In genomic region chr2:11965374-11965773, GRCm38 (mm10) we compare ENCODE assay signal across 23 mouse cellular contexts.
A peak's percentile ranks its signal among the peaks of the same experiment; 100 is the strongest.
DNase-seq lines count a peak whose midpoint lies in the region; ATAC-seq and TF ChIP-seq lines count a peak whose summit lies in the region.
"Had no signal": no experiment of that assay in that cellular context is flagged by ENCODE, and none has a peak within 500 bp of the region (broad histone marks: within the 10 kb centered on the region; RNA-seq: fewer than 3 reads in every experiment).

No protein-coding gene starts in this region.

- no peak for TF ChIP-seq POLR2A in limb, embryonic 14.5 days (IDR thresholded peaks at IDR 0.05; ENCODE audit: borderline replicate concordance, extremely low read depth, insufficient read depth, insufficient read length)
- TF ChIP-seq POLR2A in kidney, adult 2 months (IDR thresholded peaks at IDR 0.05; ENCODE audit: low read depth, low read length): no peak

- no peak for ATAC-seq in limb, embryonic 14.5 days (ENCODE audit: low FRiP score, low read depth)
- no peak for ATAC-seq in CD4-positive, CD25-positive, alpha-beta regulatory T cell, adult 4 months
- ATAC-seq: forebrain, embryonic 13.5 days had no signal

- no peak overlapping the region for H3K27ac ChIP-seq in limb, embryonic 14.5 days (replicated peaks; ENCODE audit: low read depth, low read length)
- H3K27ac ChIP-seq in kidney, adult 2 months (ENCODE audit: insufficient read depth, low read depth, low read length): no peak overlapping the region
- H3K27ac ChIP-seq: embryonic facial prominence, embryonic 13.5 days; forebrain, embryonic 13.5 days; heart, embryonic 10.5 days; liver, embryonic 13.5 days; midbrain, embryonic 12.5 days; neural tube, embryonic 15.5 days had no signal

- no peaks in the 10 kb centered on the region for H3K4me1 ChIP-seq in limb, embryonic 14.5 days (ENCODE audit: control insufficient read depth, insufficient read depth, low read length)
- no peaks in the 10 kb centered on the region for H3K4me1 ChIP-seq in kidney, adult 2 months (ENCODE audit: control insufficient read depth, insufficient read depth, low read length)
- H3K4me1 ChIP-seq: embryonic facial prominence, embryonic 13.5 days; forebrain, embryonic 13.5 days; heart, embryonic 10.5 days; liver, embryonic 13.5 days; midbrain, embryonic 12.5 days; neural tube, embryonic 15.5 days had no signal

- no peak overlapping the region for H3K9ac ChIP-seq in limb, embryonic 14.5 days (ENCODE audit: low read depth, low read length, severe bottlenecking)
- H3K9ac ChIP-seq: embryonic facial prominence, embryonic 13.5 days; forebrain, embryonic 13.5 days; liver, embryonic 13.5 days; midbrain, embryonic 12.5 days; neural tube, embryonic 15.5 days had no signal

- no peak overlapping the region for H3K4me2 ChIP-seq in limb, embryonic 14.5 days (replicated peaks; ENCODE audit: low read depth, low read length, severe bottlenecking)
- H3K4me2 ChIP-seq: embryonic facial prominence, embryonic 13.5 days; forebrain, embryonic 13.5 days; liver, embryonic 13.5 days; midbrain, embryonic 12.5 days; neural tube, embryonic 15.5 days had no signal

- TF ChIP-seq CTCF in kidney, adult 2 months (conservative IDR thresholded peaks at IDR 0.05; ENCODE audit: insufficient read depth, insufficient read length, low read depth, low read length): no peak

- H3K36me3 ChIP-seq in limb, embryonic 14.5 days (ENCODE audit: control insufficient read depth, insufficient read depth, low read length): no peaks in the 10 kb centered on the region
- H3K36me3 ChIP-seq in kidney, adult 2 months (ENCODE audit: control insufficient read depth, insufficient read depth, low read length): no peaks in the 10 kb centered on the region
- H3K36me3 ChIP-seq: embryonic facial prominence, embryonic 13.5 days; heart, embryonic 10.5 days; liver, embryonic 13.5 days; midbrain, embryonic 12.5 days; neural tube, embryonic 15.5 days had no signal

- DNase-seq in NIH3T3 (ENCODE audit: low read depth): peak; percentile 8
- DNase-seq in embryo, embryonic 10.5 days (ENCODE audit: low spot score): peak; percentile 70
- DNase-seq in forelimb bud, embryonic 11.5 days (ENCODE audit: low read depth, low spot score): peak; percentile 73
- DNase-seq in limb, embryonic 14.5 days (ENCODE audit: low spot score): peak; percentile 35
- no peak for DNase-seq in frontal cortex, postnatal 10 days (ENCODE audit: low spot score in 2 of 2)
- no peak for DNase-seq in kidney, adult 2 months
- DNase-seq: adrenal gland, postnatal 25 days; cerebellum, adult 8-10 months; cerebellum, postnatal 36 days; heart, postnatal 4 days; kidney, adult 8-10 months; kidney, postnatal 25 days; left cerebral cortex, postnatal 4 days; liver, embryonic 13.5 days; lung, adult 2 months; lung, postnatal 14 days; thymus, adult 18-20 months had no signal

- H3K27me3 ChIP-seq in limb, embryonic 14.5 days (ENCODE audit: control insufficient read depth, insufficient read depth, low read length): no peaks in the 10 kb centered on the region
- H3K27me3 ChIP-seq in kidney, adult 2 months (replicated peaks; ENCODE audit: control insufficient read depth, insufficient read depth, low read length): no peaks in the 10 kb centered on the region
- H3K27me3 ChIP-seq: embryonic facial prominence, embryonic 13.5 days; forebrain, embryonic 13.5 days; liver, embryonic 13.5 days; midbrain, embryonic 12.5 days; neural tube, embryonic 15.5 days had no signal

- no peak overlapping the region for H3K4me3 ChIP-seq in limb, embryonic 14.5 days (replicated peaks; ENCODE audit: low read length)
- H3K4me3 ChIP-seq in kidney, adult 2 months (ENCODE audit: insufficient read depth, low read depth, low read length): no peak overlapping the region
- H3K4me3 ChIP-seq: embryonic facial prominence, embryonic 13.5 days; forebrain, embryonic 13.5 days; heart, embryonic 10.5 days; liver, embryonic 13.5 days; midbrain, embryonic 12.5 days; neural tube, embryonic 15.5 days had no signal

- no peaks in the 10 kb centered on the region for H3K9me3 ChIP-seq in limb, embryonic 14.5 days (ENCODE audit: control insufficient read depth, low read length)
- H3K9me3 ChIP-seq: embryonic facial prominence, embryonic 13.5 days; forebrain, embryonic 13.5 days; heart, embryonic 10.5 days; liver, embryonic 13.5 days; midbrain, embryonic 12.5 days; neural tube, embryonic 15.5 days had no signal

- WGBS in limb, embryonic 14.5 days: 13% methylated on average over 3 of the region's 3 CpGs
- 49% methylated on average over 3 of the region's 3 CpGs for WGBS in kidney, adult 2 months

Comparison
In these comparisons a context has a peak if more than half of its experiments do, and no peak if none do; other contexts are left out.
1. DNase-seq: peak in NIH3T3 (single experiment), embryo, embryonic 10.5 days (single experiment), forelimb bud, embryonic 11.5 days (single experiment) and limb, embryonic 14.5 days (single experiment); none in frontal cortex, postnatal 10 days (0 of 2) and kidney, adult 2 months (single experiment).